Mouse (Mus musculus): ENCODE data around the gene Sncg.

DNA sequence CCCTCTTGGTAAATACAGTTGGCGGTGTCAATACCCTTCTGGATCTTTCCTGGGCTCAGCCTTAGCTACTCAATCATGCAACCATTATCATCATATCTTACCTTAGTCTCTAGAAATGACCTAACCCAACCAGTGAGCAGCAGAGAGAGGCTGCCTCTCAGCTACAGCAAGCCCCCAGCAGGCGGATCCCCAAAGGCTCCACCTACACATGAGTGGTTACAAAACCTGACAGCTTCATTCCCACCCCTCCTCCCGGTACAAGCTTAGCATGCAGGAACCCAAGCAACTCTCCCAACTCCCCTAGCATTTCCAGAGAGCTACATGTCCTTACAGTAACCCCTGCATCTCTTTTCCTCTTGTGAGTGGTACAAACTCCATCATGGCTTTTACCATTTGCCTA lies 25.4 kb upstream of the Sncg start:
- no peak for TF ChIP-seq CTCF (IDR thresholded peaks at IDR 0.05; ENCODE audit: low read depth)
- no peak for TF ChIP-seq EP300 (IDR thresholded peaks at IDR 0.05; ENCODE audit: low read depth)

Measured in heart, postnatal 0 days (tissue).